12 mouse cellular contexts compared by ENCODE assay signal in the genomic region with DNA sequence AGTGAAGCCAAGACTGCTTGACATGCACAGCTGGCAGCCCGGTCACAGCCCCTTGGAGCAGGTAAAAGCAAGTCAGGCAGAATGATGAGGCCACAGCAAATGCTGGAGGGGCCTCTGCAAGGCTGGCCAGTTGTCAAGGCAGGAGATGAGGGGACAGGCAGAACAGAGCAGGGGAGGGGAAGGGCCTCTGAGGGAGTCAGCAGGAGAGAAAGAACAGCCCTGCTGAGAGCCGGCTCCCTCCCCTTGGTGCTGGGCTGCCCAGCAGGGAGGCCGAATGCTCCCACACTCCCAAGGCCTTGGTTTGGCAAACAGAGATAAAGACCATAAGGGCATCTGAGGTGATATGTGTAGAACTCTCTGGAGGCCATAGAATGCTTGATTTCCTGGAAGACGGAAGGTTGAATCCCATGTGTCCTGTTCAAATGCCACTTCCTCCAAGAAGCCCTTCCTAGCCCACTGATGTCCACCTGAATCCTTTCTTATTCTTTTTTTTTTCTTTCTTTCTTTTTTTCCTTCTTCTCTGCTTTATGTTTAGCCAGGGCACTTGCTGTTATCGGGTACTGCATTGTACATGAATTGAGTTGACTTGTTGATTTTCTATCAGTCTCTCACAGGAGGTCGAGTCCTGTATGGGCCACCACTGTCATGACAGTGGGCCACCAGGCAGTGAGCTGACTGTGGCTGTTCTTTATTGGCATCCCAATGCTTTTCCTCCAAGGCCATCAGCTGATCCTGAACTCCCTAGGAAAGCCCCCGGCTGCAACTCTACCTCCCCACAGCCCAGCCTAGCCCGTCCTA.
DNase-seq lines count a peak whose midpoint lies in the region.
"Had no signal": no experiment of that assay in that cellular context is flagged by ENCODE, and none has a peak within 500 bp of the region (broad histone marks: within the 10 kb centered on the region; RNA-seq: fewer than 3 reads in every experiment).

No protein-coding gene starts in this region.

- intact Hi-C loops in left cerebral cortex, postnatal 4 days (cut with DNase I): loop anchor here (5.0 kb wide), 1 partner anchor 169 kb away; a partner anchor contains a TSS

- DNase-seq in cerebellum, postnatal 10 days: peak; percentile 55 to 74
- DNase-seq in cerebellum, postnatal 36 days: no peak
- DNase-seq in left cerebral cortex, postnatal 4 days: peak; percentile 27
- DNase-seq in left cerebral cortex, adult 11 months (ENCODE audit: low spot score): no peak
- peak; percentile 23 for DNase-seq in c-Kit-positive CD71-positive TER-119-positive erythroid progenitor cells, embryonic 14.5 days (ENCODE audit: low spot score)
- DNase-seq in spleen, postnatal 36 days (ENCODE audit: low spot score in 2 of 2): peak; percentile 12 to 28
- no peak for DNase-seq in frontal cortex, adult 2 months (ENCODE audit: extremely low spot score in 1 of 2, low spot score in 1 of 2)
- no peak for DNase-seq in left cerebral cortex, adult 8-10 months (ENCODE audit: low spot score in 2 of 2)
- DNase-seq: B cell, adult 2 months; heart, adult 11 months; right cerebral cortex, postnatal 4 days; thymus, postnatal 25 days had no signal

Comparison
In these comparisons a context has a peak if more than half of its experiments do, and no peak if none do; other contexts are left out.
1. DNase-seq: peak in cerebellum, postnatal 10 days (2 of 2), left cerebral cortex, postnatal 4 days (single experiment), c-Kit-positive CD71-positive TER-119-positive erythroid progenitor cells, embryonic 14.5 days (single experiment) and spleen, postnatal 36 days (2 of 2); none in cerebellum, postnatal 36 days (0 of 2), left cerebral cortex, adult 11 months (single experiment), frontal cortex, adult 2 months (0 of 2) and left cerebral cortex, adult 8-10 months (0 of 2).